ENCODE assay signal across 21 mouse cellular contexts in the genomic region with DNA sequence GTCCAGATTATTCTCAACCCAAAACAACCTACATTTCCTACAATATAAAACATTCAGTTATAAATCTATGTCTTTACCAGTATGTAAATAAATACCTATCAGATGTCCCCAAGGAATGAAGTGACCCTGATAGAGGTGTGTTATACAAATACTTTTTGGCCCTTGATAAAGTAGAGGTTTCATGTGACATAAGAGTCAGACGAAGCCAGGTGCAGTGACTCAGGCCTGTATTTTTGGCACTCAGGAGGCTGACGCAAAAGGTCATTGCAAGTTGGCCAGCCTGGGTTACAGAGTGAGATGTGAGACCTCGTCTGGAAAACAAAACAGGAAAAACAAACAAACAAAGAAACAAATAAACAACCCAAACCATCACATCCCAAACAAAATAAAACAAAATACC.
DNase-seq lines count a peak whose midpoint lies in the region; ATAC-seq and TF ChIP-seq lines count a peak whose summit lies in the region.
"Had no signal": no experiment of that assay in that cellular context is flagged by ENCODE, and none has a peak within 500 bp of the region (broad histone marks: within the 10 kb centered on the region; RNA-seq: fewer than 3 reads in every experiment).

No protein-coding gene starts in this region.

- no peak overlapping the region for H3K4me2 ChIP-seq in lung, postnatal 0 days (replicated peaks; ENCODE audit: low read depth, low read length)
- H3K4me2 ChIP-seq in midbrain, embryonic 13.5 days (replicated peaks) = no peak overlapping the region
- H3K4me2 ChIP-seq in hindbrain, postnatal 0 days (ENCODE audit: low read depth, low read length) = no peak overlapping the region
- H3K4me2 ChIP-seq: embryonic facial prominence, embryonic 15.5 days; forebrain, embryonic 12.5 days; limb, embryonic 15.5 days; midbrain, embryonic 11.5 days had no signal

- TF ChIP-seq POLR2A in liver, adult 2 months (IDR thresholded peaks at IDR 0.05; ENCODE audit: extremely low read depth, insufficient read depth, low read length) = no peak

- no peak overlapping the region for H3K4me3 ChIP-seq in liver, adult 2 months (ENCODE audit: insufficient read depth, low read depth, low read length)
- H3K4me3 ChIP-seq in lung, postnatal 0 days (ENCODE audit: low read depth, low read length) = no peak overlapping the region
- no peak overlapping the region for H3K4me3 ChIP-seq in midbrain, embryonic 13.5 days (replicated peaks)
- no peak overlapping the region for H3K4me3 ChIP-seq in hindbrain, postnatal 0 days (ENCODE audit: low read length)
- H3K4me3 ChIP-seq: embryonic facial prominence, embryonic 15.5 days; forebrain, embryonic 12.5 days; heart, adult 2 months; limb, embryonic 15.5 days had no signal

- no peaks in the 10 kb centered on the region for H3K79me2 ChIP-seq in liver, adult 2 months (ENCODE audit: control insufficient read depth, insufficient read depth, low read length)

- 0 out of 2 replicates have a peak, but pooled peaks have one; percentile 52 for TF ChIP-seq EP300 in lung, postnatal 0 days (IDR thresholded peaks at IDR 0.05)

- peak; percentile 79 for ATAC-seq in lung, postnatal 0 days
- no peak for ATAC-seq in midbrain, embryonic 13.5 days
- ATAC-seq in hindbrain, postnatal 0 days = no peak
- ATAC-seq: inflammation-experienced regulatory T-cells, adult 6 months had no signal

- H3K9me3 ChIP-seq in lung, postnatal 0 days (ENCODE audit: low read length) = no peaks in the 10 kb centered on the region
- no peaks in the 10 kb centered on the region for H3K9me3 ChIP-seq in midbrain, embryonic 13.5 days
- no peaks in the 10 kb centered on the region for H3K9me3 ChIP-seq in hindbrain, postnatal 0 days (ENCODE audit: low read length)
- H3K9me3 ChIP-seq: embryonic facial prominence, embryonic 15.5 days; forebrain, embryonic 12.5 days; limb, embryonic 15.5 days had no signal

- H3K9ac ChIP-seq in liver, adult 2 months (ENCODE audit: low read depth, low read length) = no peak overlapping the region
- H3K9ac ChIP-seq in lung, postnatal 0 days (replicated peaks; ENCODE audit: low read depth) = no peak overlapping the region
- H3K9ac ChIP-seq in midbrain, embryonic 13.5 days (replicated peaks) = no peak overlapping the region
- no peak overlapping the region for H3K9ac ChIP-seq in hindbrain, postnatal 0 days (replicated peaks; ENCODE audit: low read length)
- H3K9ac ChIP-seq: embryonic facial prominence, embryonic 15.5 days; forebrain, embryonic 12.5 days; limb, embryonic 15.5 days had no signal

- 26% methylated on average over 3 of the region's 3 CpGs for WGBS in liver, adult 2 months
- WGBS in lung, postnatal 0 days = 25% methylated on average over 3 of the region's 3 CpGs
- WGBS in midbrain, embryonic 13.5 days = 77% methylated on average over 3 of the region's 3 CpGs
- WGBS in hindbrain, postnatal 0 days = 81% methylated on average over 3 of the region's 3 CpGs

- peaks cover 3% of the 10 kb centered on the region for H3K4me1 ChIP-seq in liver, adult 2 months (ENCODE audit: control insufficient read depth, insufficient read depth, low read length)
- H3K4me1 ChIP-seq in lung, postnatal 0 days (ENCODE audit: insufficient read depth, low read depth, low read length) = no peaks in the 10 kb centered on the region
- H3K4me1 ChIP-seq in midbrain, embryonic 13.5 days (replicated peaks) = peaks cover 8% of the 10 kb centered on the region
- no peaks in the 10 kb centered on the region for H3K4me1 ChIP-seq in hindbrain, postnatal 0 days (ENCODE audit: insufficient read depth, low read length)
- H3K4me1 ChIP-seq: embryonic facial prominence, embryonic 15.5 days; limb, embryonic 15.5 days had no signal

- no peaks in the 10 kb centered on the region for H3K27me3 ChIP-seq in liver, adult 2 months (ENCODE audit: control insufficient read depth, insufficient read depth, low read length)
- no peaks in the 10 kb centered on the region for H3K27me3 ChIP-seq in lung, postnatal 0 days (replicated peaks; ENCODE audit: insufficient read depth, low read length)
- no peaks in the 10 kb centered on the region for H3K27me3 ChIP-seq in midbrain, embryonic 13.5 days
- no peaks in the 10 kb centered on the region for H3K27me3 ChIP-seq in hindbrain, postnatal 0 days (ENCODE audit: insufficient read depth, low read length)
- H3K27me3 ChIP-seq: CH12.LX; embryonic facial prominence, embryonic 15.5 days; forebrain, embryonic 12.5 days; limb, embryonic 15.5 days had no signal

- DNase-seq in adrenal gland, postnatal 10 days = peak; percentile 47
- no peak for DNase-seq in adrenal gland, postnatal 4 days (ENCODE audit: low spot score in 2 of 2)
- peak; percentile 91 for DNase-seq in liver, adult 2 months (ENCODE audit: extremely low read depth, low read depth, low spot score)
- no peak for DNase-seq in liver
- peak; percentile 35 for DNase-seq in adrenal gland, postnatal 25 days
- DNase-seq in lung, postnatal 0 days (ENCODE audit: low spot score) = peak; percentile 64
- no peak for DNase-seq in hindbrain, postnatal 0 days (ENCODE audit: low spot score)
- DNase-seq: cerebellum, postnatal 10 days; embryo, embryonic 11 days; kidney, adult 9 months; kidney, postnatal 4 days; right cerebral cortex, postnatal 14 days had no signal

- H3K36me3 ChIP-seq in liver, adult 2 months (ENCODE audit: control insufficient read depth, insufficient read depth, low read length) = no peaks in the 10 kb centered on the region
- no peaks in the 10 kb centered on the region for H3K36me3 ChIP-seq in lung, postnatal 0 days (ENCODE audit: insufficient read depth, low read length)
- no peaks in the 10 kb centered on the region for H3K36me3 ChIP-seq in midbrain, embryonic 13.5 days
- H3K36me3 ChIP-seq in hindbrain, postnatal 0 days (ENCODE audit: insufficient read depth, low read length) = no peaks in the 10 kb centered on the region
- H3K36me3 ChIP-seq: embryonic facial prominence, embryonic 15.5 days; forebrain, embryonic 12.5 days; limb, embryonic 15.5 days had no signal

- H3K27ac ChIP-seq in liver, adult 2 months (replicated peaks; ENCODE audit: insufficient read depth, low read depth, low read length) = peak overlapping the region; percentile 14; the same call in 1 of the 2 replicates
- no peak overlapping the region for H3K27ac ChIP-seq in lung, postnatal 0 days (ENCODE audit: low read length)
- no peak overlapping the region for H3K27ac ChIP-seq in midbrain, embryonic 13.5 days
- H3K27ac ChIP-seq in hindbrain, postnatal 0 days = no peak overlapping the region
- H3K27ac ChIP-seq: embryonic facial prominence, embryonic 15.5 days; forebrain, embryonic 12.5 days; limb, embryonic 15.5 days; macrophage had no signal

- no peak for TF ChIP-seq CTCF in liver, adult 2 months (IDR thresholded peaks at IDR 0.05; ENCODE audit: low read depth, low read length)
- no peak for TF ChIP-seq CTCF in lung, postnatal 0 days (IDR thresholded peaks at IDR 0.05)
- no peak for TF ChIP-seq CTCF in hindbrain, postnatal 0 days (IDR thresholded peaks at IDR 0.05; ENCODE audit: low read depth)

Comparison
In these comparisons a context has a peak if more than half of its experiments do, and no peak if none do; other contexts are left out.
1. DNase-seq: peak in adrenal gland, postnatal 10 days (single experiment), liver, adult 2 months (single experiment), adrenal gland, postnatal 25 days (single experiment) and lung, postnatal 0 days (single experiment); none in adrenal gland, postnatal 4 days (0 of 2), liver (single experiment) and hindbrain, postnatal 0 days (single experiment).